Mouse (Mus musculus) heart, postnatal 25 days (tissue): ENCODE measurements at regions not wholly inside any gene's neighbourhood (a gene's known extent, or its start where the extent isn't known, plus 50 kb on each side); places are given as distances from the start of the nearest gene placed in this dataset.

Experiments used
- DNase-seq: peaks from one replicate; pipeline ENCODE4 v3.0.0; 2022; ENCODE audit warnings: low spot score
- intact Hi-C: fragments of 180-260 bp; cut with DNase I; formaldehyde crosslinking; loops from one replicate; pipeline ENCODE4 v1.15.1; 2025

DNA sequence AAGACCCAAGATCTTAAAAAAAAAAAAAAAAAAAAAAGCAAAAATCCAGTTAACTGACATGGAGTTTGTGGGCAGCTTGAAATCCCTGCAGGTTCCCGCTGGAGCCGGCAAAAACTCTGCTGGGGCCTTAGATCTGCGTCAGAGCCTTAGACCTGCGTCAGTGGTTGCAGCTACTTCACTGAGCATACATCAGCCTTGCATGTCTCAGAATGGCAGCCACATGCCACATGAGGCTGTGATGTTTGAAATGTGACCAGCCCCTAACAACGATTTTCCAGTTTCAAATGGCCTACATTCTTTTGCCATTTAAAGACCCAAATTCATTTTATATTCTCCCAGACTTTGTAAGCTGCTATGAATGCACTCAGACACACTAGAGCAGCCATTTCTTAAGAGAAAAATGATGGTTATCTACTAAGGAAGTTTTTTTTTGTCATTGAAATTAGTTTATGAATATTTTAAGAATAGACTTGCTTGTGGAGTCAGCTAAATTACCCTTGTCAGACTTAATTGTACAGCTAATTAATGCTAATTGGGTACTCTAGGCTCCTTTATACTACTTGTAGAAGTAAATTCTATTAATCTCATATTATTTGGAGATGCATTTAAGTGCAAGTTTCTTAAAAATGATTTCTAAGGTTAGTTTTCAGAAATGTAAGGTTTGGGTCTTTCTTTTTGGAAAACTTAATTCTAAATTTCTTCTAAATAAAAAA lies 70.8 kb downstream of the Toporsl start:
- intact Hi-C loops = no loop called here

DNA sequence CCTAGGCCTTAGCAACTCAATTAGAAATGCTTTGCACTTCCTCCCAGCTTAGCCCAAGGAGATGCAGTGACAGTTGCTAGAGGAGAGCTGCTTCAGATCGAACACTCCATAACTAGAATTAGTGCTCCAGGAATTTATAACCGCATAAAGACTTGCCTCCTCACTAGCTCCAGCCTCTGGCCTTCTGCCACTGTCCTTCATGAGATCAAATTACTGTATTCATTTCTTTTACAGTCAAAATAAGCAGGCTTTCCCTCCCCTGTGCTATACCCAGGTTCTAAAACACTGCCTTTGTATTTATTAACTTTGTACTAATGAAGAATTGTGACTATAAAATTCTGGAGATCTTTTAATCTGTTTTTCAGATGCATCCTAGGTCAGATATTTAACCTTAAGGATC lies 104.8 kb upstream of the Olfr275 start:
- no peak for DNase-seq
- intact Hi-C loops = no loop called here

More for the DNA sequence above, 70.8 kb downstream of the Toporsl start:
- DNase-seq = no peak

DNA sequence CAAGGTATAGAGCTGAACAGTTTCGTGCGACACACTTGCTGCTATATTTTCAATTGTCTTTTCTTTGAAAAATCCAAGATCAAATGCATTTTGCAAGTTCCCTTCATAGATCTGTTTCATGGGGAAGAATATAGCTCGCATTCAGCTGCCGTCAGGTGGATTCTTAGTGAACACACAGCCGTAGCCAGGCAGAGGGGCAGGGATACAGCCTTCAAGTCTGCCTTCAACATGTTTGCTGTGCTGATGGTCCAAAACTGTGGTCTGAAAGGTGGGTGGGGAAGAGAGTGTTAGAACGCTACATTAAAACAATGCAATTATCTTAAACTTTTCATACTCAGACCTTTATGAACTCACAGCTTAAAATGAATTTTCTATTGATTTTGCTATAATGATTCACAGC lies 88.2 kb upstream of the Olfr275 start:
- intact Hi-C loops = loop anchor here (2.0 kb wide), 1 partner anchor 573 kb away; no protein-coding TSS in a partner anchor
- no peak for DNase-seq

DNA sequence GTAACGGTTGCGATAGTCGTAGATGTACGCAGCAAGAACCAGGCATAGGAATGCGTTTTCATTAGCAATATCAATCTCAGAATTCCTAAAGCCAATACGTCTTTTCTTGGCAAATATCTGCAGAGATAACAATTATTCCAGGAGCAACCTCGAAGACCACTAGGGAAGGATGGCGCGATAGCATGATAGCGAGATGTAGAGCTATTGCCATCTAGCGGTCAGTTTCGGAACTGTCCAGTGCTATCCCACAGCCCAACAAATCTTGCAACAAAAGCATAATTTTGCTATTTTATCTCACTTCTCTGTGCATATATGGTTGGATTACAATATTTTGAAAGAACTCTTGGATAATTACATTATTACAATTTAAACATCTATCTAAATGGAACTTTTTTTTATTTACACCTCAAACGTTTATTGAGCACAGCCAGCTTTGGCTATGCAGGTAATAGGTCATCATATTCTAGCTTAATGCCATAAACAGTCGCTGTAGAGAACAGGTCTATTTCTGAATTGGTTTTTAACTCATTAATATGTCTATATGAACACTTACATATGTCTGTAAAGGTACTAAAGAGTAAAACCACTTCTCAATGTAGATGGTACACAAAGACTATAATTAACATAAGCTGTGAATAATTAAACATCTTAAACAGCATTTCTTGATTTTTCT lies 87.6 kb upstream of the Olfr275 start:
- intact Hi-C loops = loop anchor here (2.0 kb wide), 1 partner anchor 574 kb away; no protein-coding TSS in a partner anchor
- DNase-seq = no peak

DNA sequence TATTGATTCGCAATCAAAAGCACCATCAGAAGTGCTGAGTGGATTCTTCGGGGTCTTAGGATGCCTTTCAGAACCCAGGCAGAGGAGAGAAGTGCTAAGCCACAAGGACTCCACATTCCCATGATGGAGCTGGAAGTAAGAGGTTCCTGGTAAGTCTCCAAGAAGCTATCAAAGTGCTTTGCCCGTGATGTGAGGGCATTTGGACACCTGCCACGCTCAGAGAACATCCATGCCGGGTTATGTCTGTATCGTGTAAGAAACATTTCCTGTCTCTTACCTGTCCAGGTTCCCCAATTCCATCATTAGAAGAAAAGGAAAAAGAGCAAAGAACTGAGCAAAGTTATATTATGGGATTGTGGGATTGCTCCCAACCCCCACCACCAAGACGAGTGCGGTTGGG lies 81.3 kb upstream of the Olfr275 start:
- no peak for DNase-seq
- intact Hi-C loops = no loop called here

DNA sequence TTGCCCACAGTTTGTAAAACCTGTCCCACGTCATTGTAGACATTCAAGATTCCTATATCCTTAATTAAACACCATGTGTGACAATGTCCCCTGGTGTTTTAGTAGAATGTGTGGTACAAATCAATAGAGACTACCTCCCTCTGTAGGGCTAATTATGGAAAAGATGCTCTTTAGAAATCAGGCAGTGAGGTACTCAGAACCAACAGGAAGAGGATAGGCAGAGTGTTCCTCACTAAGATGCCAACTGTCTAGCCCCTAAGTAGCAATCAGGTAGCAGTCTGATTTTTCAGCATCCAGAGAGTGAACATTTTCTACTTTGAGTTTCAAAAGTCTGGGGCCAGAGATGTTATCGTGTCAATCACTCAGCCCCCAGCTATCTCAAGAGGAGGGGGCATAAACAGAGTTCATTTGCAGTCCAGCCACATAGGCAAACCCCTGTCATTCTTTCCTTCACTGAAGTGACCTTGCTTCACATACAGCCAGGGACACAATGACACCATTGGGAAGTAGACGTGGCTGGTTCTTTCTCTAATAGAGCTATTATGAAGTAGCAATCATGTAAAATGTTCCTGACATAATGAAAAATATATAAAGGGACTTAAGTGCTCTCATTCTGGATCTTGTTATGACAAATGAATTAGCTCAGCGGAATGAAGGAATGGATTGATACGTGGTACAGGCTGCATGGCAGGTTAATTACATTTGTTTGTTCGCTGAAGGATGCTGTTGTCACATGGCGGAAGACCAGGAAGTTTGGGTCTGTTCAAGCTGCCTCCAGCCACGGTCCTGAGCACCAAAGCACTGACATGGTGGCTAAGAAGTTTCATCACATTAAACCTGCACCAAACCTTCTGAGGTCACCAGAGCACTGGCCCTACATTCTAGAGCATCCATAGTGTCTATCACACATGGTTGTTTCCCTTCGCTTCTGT lies 74.6 kb upstream of the Olfr275 start:
- intact Hi-C loops = no loop called here
- DNase-seq = no peak

DNA sequence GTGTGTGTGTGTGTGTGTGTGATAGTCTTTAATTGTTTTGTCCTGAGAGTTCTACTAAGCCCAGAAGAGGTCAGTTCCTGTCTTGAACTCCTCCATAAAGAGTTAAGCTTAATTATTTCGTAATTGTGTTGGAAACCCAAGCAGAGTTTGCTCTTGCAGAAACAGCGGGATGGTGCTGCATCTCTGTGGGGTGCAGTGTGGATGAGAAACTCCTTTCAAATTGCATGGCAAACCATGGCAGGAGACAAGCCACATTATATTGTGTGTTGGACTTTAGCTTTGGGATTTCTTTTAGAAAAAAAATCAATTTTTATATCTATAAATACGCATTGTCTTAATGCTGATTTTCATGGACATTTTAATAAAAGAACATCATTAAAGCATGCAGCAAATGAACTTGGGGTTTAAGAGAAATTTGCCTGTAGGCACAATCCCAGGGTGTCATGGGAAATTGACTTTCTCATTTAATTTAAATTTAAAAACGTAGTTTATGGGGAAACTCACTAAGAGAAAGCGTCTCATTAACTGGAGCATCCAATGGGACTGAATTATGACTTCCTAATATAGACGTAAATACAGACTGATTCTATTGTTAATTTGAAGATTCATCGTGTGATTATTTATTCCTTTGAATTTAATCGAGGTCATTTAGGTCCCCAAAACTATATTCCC lies 61.4 kb upstream of the Olfr275 start:
- intact Hi-C loops = no loop called here
- DNase-seq = no peak
